ENCODE assay signal across 8 mouse cellular contexts in genomic region chr16:93785805-93786204, GRCm38 (mm10). TPM values are rescaled to one million over a fixed set of nuclear protein-coding genes. Genes with fewer than 3 reads are reported as not detected.
DNase-seq lines count a peak whose midpoint lies in the region; ATAC-seq and TF ChIP-seq lines count a peak whose summit lies in the region.

No protein-coding gene starts in this region.

- H3K27me3 ChIP-seq in G1E (ENCODE audit: insufficient read depth, low read length): peaks cover 12% of the 10 kb centered on the region; the same call in 1 of the 2 replicates
- H3K27me3 ChIP-seq in kidney, adult 2 months (replicated peaks; ENCODE audit: control insufficient read depth, insufficient read depth, low read length): no peaks in the 10 kb centered on the region
- no peaks in the 10 kb centered on the region for H3K27me3 ChIP-seq in liver, embryonic 12.5 days (replicated peaks)

- H3K27ac ChIP-seq in kidney, adult 2 months (ENCODE audit: insufficient read depth, low read depth, low read length): no peak overlapping the region
- H3K27ac ChIP-seq in liver, embryonic 12.5 days: no peak overlapping the region

- no peak overlapping the region for H3K9ac ChIP-seq in liver, embryonic 12.5 days

- H3K4me1 ChIP-seq in G1E (ENCODE audit: insufficient read depth, low read depth, low read length): peaks cover 38% of the 10 kb centered on the region
- H3K4me1 ChIP-seq in kidney, adult 2 months (ENCODE audit: control insufficient read depth, insufficient read depth, low read length): no peaks in the 10 kb centered on the region
- peaks cover 25% of the 10 kb centered on the region for H3K4me1 ChIP-seq in liver, embryonic 12.5 days

- peak; percentile 55 for TF ChIP-seq CTCF in G1E (IDR thresholded peaks at IDR 0.05; ENCODE audit: low read depth, low read length)
- peak; percentile 96 for TF ChIP-seq CTCF in kidney, adult 2 months (conservative IDR thresholded peaks at IDR 0.05; ENCODE audit: insufficient read depth, insufficient read length, low read depth, low read length)

- H3K4me3 ChIP-seq in G1E (ENCODE audit: low read depth, low read length): no peak overlapping the region
- H3K4me3 ChIP-seq in kidney, adult 2 months (ENCODE audit: insufficient read depth, low read depth, low read length): no peak overlapping the region
- no peak overlapping the region for H3K4me3 ChIP-seq in liver, embryonic 12.5 days

- WGBS in kidney, adult 2 months: 10% methylated on average over 9 of the region's 9 CpGs
- WGBS in liver, embryonic 12.5 days (ENCODE audit: insufficient replicate concordance): 14% methylated on average over 9 of the region's 9 CpGs

- H3K4me2 ChIP-seq in liver, embryonic 12.5 days: no peak overlapping the region

- intact Hi-C loops in gastrocnemius, postnatal 14 days (cut with DNase I; ENCODE audit: low total_unique reads): no loop called here

- peaks cover 29% of the 10 kb centered on the region for H3K9me3 ChIP-seq in G1E (replicated peaks)
- peaks cover 7% of the 10 kb centered on the region for H3K9me3 ChIP-seq in liver, embryonic 12.5 days (replicated peaks)

- DNase-seq in 3T3-L1 (ENCODE audit: low read depth, low spot score) (peak; percentile 17), G1E (ENCODE audit: low spot score) (no peak)
- peak; percentile 66 to 76 for DNase-seq in cerebellum, postnatal 4 days (ENCODE audit: low spot score in 2 of 2)
- peak; percentile 60 for DNase-seq in gastrocnemius, postnatal 14 days
- DNase-seq in kidney, adult 2 months: peak; percentile 64
- DNase-seq in neural tube, embryonic 10.5 days (ENCODE audit: extremely low spot score, low spot score): peak; percentile 85
- DNase-seq in thymus, postnatal 25 days: peak; percentile 58

- no peaks in the 10 kb centered on the region for H3K36me3 ChIP-seq in G1E (replicated peaks)
- H3K36me3 ChIP-seq in kidney, adult 2 months (ENCODE audit: control insufficient read depth, insufficient read depth, low read length): no peaks in the 10 kb centered on the region; the same call in 1 of the 2 replicates
- peaks cover 20% of the 10 kb centered on the region for H3K36me3 ChIP-seq in liver, embryonic 12.5 days

- no peak for TF ChIP-seq POLR2A in kidney, adult 2 months (IDR thresholded peaks at IDR 0.05; ENCODE audit: low read depth, low read length)

- no peak for ATAC-seq in G1E (ENCODE audit: extremely low read depth, insufficient number of reproducible peaks, low FRiP score, poor library complexity, severe bottlenecking)
- peak; percentile 73 for ATAC-seq in liver, embryonic 12.5 days

RNA-seq across cellular contexts. Expression of gene Morc3, which starts 46.1 kb away (rescaled TPM):
- 88.5 and 109 TPM in 2 replicates for total RNA-seq in G1E (2014; fragmentation: Nextera tagmentation)
- total RNA-seq in G1E (2017): 73.5 and 76.3 TPM in 2 replicates
- polyA plus RNA-seq in G1E (2012): 13.9 and 17.1 TPM in 2 replicates
- total RNA-seq in gastrocnemius, postnatal 14 days (2021): 10 to 100 TPM; 10.5 to 16.8 TPM
- 5.3 and 6.4 TPM in 2 replicates for polyA plus RNA-seq in kidney, adult 2 months (2012; rRNA removed)
- 22.6 and 26.3 TPM in 2 replicates for polyA plus RNA-seq in liver, embryonic 12.5 days (2016; fragmentation: Nextera tagmentation; extraction: Ambion mirVana)
